Mouse (Mus musculus): Measurements from ENCODE around the gene Mrc1. TPM values are rescaled to one million over a fixed set of nuclear protein-coding genes. Genes with fewer than 3 reads are reported as not detected.

Mrc1 gene
- total and polyA plus RNA-seq, 3 experiments: 0.08 TPM; not detected in 2

DNA sequence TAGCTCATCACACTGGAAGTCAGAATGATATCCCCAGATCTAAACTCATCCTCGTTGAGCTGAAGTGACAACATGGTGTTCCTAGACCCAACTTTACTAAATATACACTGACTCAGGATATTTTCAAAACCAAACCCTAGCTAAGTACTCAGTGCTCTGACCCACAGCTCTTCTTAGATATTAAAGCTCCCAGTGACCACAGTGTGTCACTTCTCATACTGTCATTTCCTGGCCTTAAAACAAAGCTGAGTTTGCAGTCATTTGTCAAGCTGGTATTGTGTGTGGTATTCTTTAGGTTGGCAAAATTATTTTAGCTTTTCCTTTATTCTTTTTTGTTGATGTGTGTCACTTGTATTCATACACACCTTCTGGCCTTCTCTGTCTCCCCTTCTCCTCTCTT, 18.5 kb upstream of the Mrc1 start:
- H3K27me3 ChIP-seq (ENCODE audit: control insufficient read depth in 1 of 2, insufficient read depth in 2 of 2, low read length in 2 of 2): peaks cover 0 to 2% of the 10 kb centered on the region in 2 experiments; a peak in 2 of 4 replicates
- no peak for DNase-seq (ENCODE audit: low read depth, low spot score)
- no peak overlapping the region for H3K4me3 ChIP-seq (ENCODE audit: control insufficient read depth in 1 of 2, insufficient read depth in 1 of 2, low read depth in 2 of 2, low read length in 2 of 2)
- no peaks in the 10 kb centered on the region for H3K36me3 ChIP-seq (ENCODE audit: control insufficient read depth in 1 of 2, insufficient read depth in 2 of 2, low read length in 2 of 2)
- H3K9ac ChIP-seq (ENCODE audit: control insufficient read depth, low read depth, low read length, poor library complexity, severe bottlenecking): no peak overlapping the region
- TF ChIP-seq USF1 (IDR thresholded peaks at IDR 0.05; ENCODE audit: low read depth, low read length) (no peak), RCOR1 (IDR thresholded peaks at IDR 0.05; ENCODE audit: low read depth, low read length) (no peak), ELF1 (IDR thresholded peaks at IDR 0.05; ENCODE audit: low read depth, low read length) (no peak), TBP (IDR thresholded peaks at IDR 0.05; ENCODE audit: low read depth, low read length) (no peak), GABPA (IDR thresholded peaks at IDR 0.05; ENCODE audit: low read depth, low read length) (no peak), E2F4 (IDR thresholded peaks at IDR 0.05; ENCODE audit: borderline replicate concordance, low read depth, low read length) (no peak), MYB (IDR thresholded peaks at IDR 0.05; ENCODE audit: low read depth, low read length) (no peak), SMC3 (IDR thresholded peaks at IDR 0.05; ENCODE audit: low read depth, low read length) (no peak), POLR2AphosphoS2 (IDR thresholded peaks at IDR 0.05; ENCODE audit: low read length) (no peak), USF2 (IDR thresholded peaks at IDR 0.05; ENCODE audit: borderline replicate concordance in 1 of 2, insufficient read depth in 1 of 2, low read depth in 1 of 2, low read length in 2 of 2) (no peak), CHD2 (IDR thresholded peaks at IDR 0.05; ENCODE audit: low read length) (no peak)
- H3K9me3 ChIP-seq (replicated peaks; ENCODE audit: insufficient read depth, low read length): no peaks in the 10 kb centered on the region
- no peak overlapping the region for H3K27ac ChIP-seq (ENCODE audit: control insufficient read depth, low read depth, low read length)
- no peaks in the 10 kb centered on the region for H3K4me1 ChIP-seq (ENCODE audit: control insufficient read depth in 1 of 2, insufficient read depth in 2 of 2, low read length in 2 of 2)
- H3K79me2 ChIP-seq (ENCODE audit: control insufficient read depth, insufficient read depth, low read length, poor library complexity): no peaks in the 10 kb centered on the region

DNA sequence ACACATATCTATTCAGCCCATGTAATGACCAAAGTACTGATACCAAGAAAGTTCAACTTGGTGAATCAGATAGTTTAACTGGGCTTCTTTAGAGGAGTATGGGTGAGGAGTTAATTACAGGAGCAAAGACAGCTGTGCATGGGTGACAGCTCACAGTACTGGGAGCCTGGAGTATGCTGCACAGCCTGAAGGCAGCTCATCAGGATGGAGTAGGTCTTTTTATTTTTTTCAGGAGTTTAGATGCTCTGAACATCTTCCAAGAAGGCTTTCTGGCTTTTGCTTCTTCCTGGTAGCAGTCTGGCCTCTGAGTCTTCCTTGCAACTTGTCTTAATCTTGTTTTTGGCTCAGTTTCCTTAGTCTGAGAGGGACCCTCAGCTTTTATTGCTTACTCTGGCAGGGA, 17.6 kb upstream of the Mrc1 start:
- no peak overlapping the region for H3K4me3 ChIP-seq (ENCODE audit: control insufficient read depth in 1 of 2, insufficient read depth in 1 of 2, low read depth in 2 of 2, low read length in 2 of 2)
- no peak for TF ChIP-seq E2F4 (IDR thresholded peaks at IDR 0.05; ENCODE audit: borderline replicate concordance, low read depth, low read length)
- no peak for TF ChIP-seq TBP (IDR thresholded peaks at IDR 0.05; ENCODE audit: low read depth, low read length)
- no peak for TF ChIP-seq ZKSCAN1 (IDR thresholded peaks at IDR 0.05; ENCODE audit: low read depth, low read length)
- no peak for TF ChIP-seq MAX (IDR thresholded peaks at IDR 0.05; ENCODE audit: low read length)
- no peak for TF ChIP-seq MYC (IDR thresholded peaks at IDR 0.05; ENCODE audit: low read depth, low read length)
- no peaks in the 10 kb centered on the region for H3K79me2 ChIP-seq (ENCODE audit: control insufficient read depth, insufficient read depth, low read length, poor library complexity)
- H3K9me3 ChIP-seq (replicated peaks; ENCODE audit: insufficient read depth, low read length): no peaks in the 10 kb centered on the region
- H3K36me3 ChIP-seq (ENCODE audit: control insufficient read depth in 1 of 2, insufficient read depth in 2 of 2, low read length in 2 of 2): no peaks in the 10 kb centered on the region
- H3K4me1 ChIP-seq (ENCODE audit: control insufficient read depth in 1 of 2, insufficient read depth in 2 of 2, low read length in 2 of 2): no peaks in the 10 kb centered on the region
- no peak overlapping the region for H3K9ac ChIP-seq (ENCODE audit: control insufficient read depth, low read depth, low read length, poor library complexity, severe bottlenecking)
- DNase-seq (ENCODE audit: low read depth, low spot score): no peak
- no peak overlapping the region for H3K27ac ChIP-seq (ENCODE audit: control insufficient read depth, low read depth, low read length)
- peaks cover 0 to 2% of the 10 kb centered on the region in 2 experiments; a peak in 2 of 4 replicates for H3K27me3 ChIP-seq (ENCODE audit: control insufficient read depth in 1 of 2, insufficient read depth in 2 of 2, low read length in 2 of 2)

DNA sequence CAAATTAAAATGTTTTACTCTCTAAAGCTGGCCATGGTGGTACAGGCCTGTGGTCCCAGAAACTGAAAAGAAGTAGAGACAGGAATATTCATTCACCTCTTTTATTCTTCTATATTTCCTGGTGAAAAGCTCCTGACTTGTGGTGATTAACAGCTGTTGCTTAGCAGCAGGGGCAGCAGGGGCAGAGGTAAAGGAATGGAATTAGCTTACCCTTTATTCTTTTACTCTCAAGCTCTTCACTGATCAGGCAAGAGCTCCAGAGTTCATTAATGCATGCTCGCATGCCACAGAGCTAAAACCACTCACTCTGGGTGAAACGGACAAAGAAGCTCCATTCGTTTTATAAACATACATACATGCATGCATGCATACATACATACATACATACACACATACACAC, 14.4 kb upstream of the Mrc1 start:
- Histone ChIP-seq H3K27me3 (ENCODE audit: control insufficient read depth in 1 of 2, insufficient read depth in 2 of 2, low read length in 2 of 2) (peaks cover 0 to 2% of the 10 kb centered on the region in 2 experiments; a peak in 2 of 4 replicates), H3K36me3 (ENCODE audit: control insufficient read depth in 1 of 2, insufficient read depth in 2 of 2, low read length in 2 of 2) (no peaks in the 10 kb centered on the region), H3K79me2 (ENCODE audit: control insufficient read depth, insufficient read depth, low read length, poor library complexity) (no peaks in the 10 kb centered on the region), H3K4me1 (ENCODE audit: control insufficient read depth in 1 of 2, insufficient read depth in 2 of 2, low read length in 2 of 2) (no peaks in the 10 kb centered on the region), H3K4me3 (ENCODE audit: control insufficient read depth in 1 of 2, insufficient read depth in 1 of 2, low read depth in 2 of 2, low read length in 2 of 2) (no peak overlapping the region), H3K9ac (ENCODE audit: control insufficient read depth, low read depth, low read length, poor library complexity, severe bottlenecking) (no peak overlapping the region), H3K9me3 (replicated peaks; ENCODE audit: insufficient read depth, low read length) (no peaks in the 10 kb centered on the region), H3K27ac (ENCODE audit: control insufficient read depth, low read depth, low read length) (no peak overlapping the region)
- no peak for DNase-seq (ENCODE audit: low read depth, low spot score)
- no peak for TF ChIP-seq ELF1 (IDR thresholded peaks at IDR 0.05; ENCODE audit: low read depth, low read length)
- no peak for TF ChIP-seq MAX (IDR thresholded peaks at IDR 0.05; ENCODE audit: low read length)
- no peak for TF ChIP-seq USF2 (IDR thresholded peaks at IDR 0.05; ENCODE audit: borderline replicate concordance in 1 of 2, insufficient read depth in 1 of 2, low read depth in 1 of 2, low read length in 2 of 2)
- no peak for TF ChIP-seq ZKSCAN1 (IDR thresholded peaks at IDR 0.05; ENCODE audit: low read depth, low read length)
- no peak for TF ChIP-seq USF1 (IDR thresholded peaks at IDR 0.05; ENCODE audit: low read depth, low read length)
- no peak for TF ChIP-seq MYB (IDR thresholded peaks at IDR 0.05; ENCODE audit: low read depth, low read length)
- TF ChIP-seq EP300 (IDR thresholded peaks at IDR 0.05; ENCODE audit: low read depth in 1 of 2, low read length in 2 of 2): no peak
- TF ChIP-seq SIN3A (IDR thresholded peaks at IDR 0.05; ENCODE audit: low read length): no peak
- no peak for TF ChIP-seq CHD2 (IDR thresholded peaks at IDR 0.05; ENCODE audit: low read length)
- no peak for TF ChIP-seq NRF1 (IDR thresholded peaks at IDR 0.05; ENCODE audit: insufficient read depth, low read depth, low read length, poor library complexity, severe bottlenecking)
- no peak for TF ChIP-seq GABPA (IDR thresholded peaks at IDR 0.05; ENCODE audit: low read depth, low read length)
- no peak for TF ChIP-seq CTCF (IDR thresholded peaks at IDR 0.05 in 2 of 3, conservative IDR thresholded peaks at IDR 0.05 in 1 of 3; ENCODE audit: control insufficient read depth in 1 of 3, insufficient read depth in 1 of 3, low read depth in 2 of 3, low read length in 3 of 3, poor library complexity in 1 of 3, severe bottlenecking in 1 of 3)
- no peak for TF ChIP-seq RCOR1 (IDR thresholded peaks at IDR 0.05; ENCODE audit: low read depth, low read length)
- TF ChIP-seq SMC3 (IDR thresholded peaks at IDR 0.05; ENCODE audit: low read depth, low read length): no peak
- TF ChIP-seq MXI1 (IDR thresholded peaks at IDR 0.05; ENCODE audit: low read depth, low read length): no peak
- no peak for TF ChIP-seq NELFE (IDR thresholded peaks at IDR 0.05; ENCODE audit: low read depth, low read length)
- no peak for TF ChIP-seq POLR2AphosphoS5 (IDR thresholded peaks at IDR 0.05; ENCODE audit: borderline replicate concordance, low read depth, low read length)

Data from MEL (cell line).